Mouse (Mus musculus): Measurements from ENCODE around the gene Inpp4b. TPM values are rescaled to one million over a fixed set of nuclear protein-coding genes. Genes with fewer than 3 reads are reported as not detected.
"Not testable (repeated sequence)": the region's sequence is repeated elsewhere in the genome, so short reads cannot be mapped to it uniquely, and the experiment has no call there.

Inpp4b gene
- total RNA-seq, 2 experiments from 2014 or later = 4.1 to 8.0 TPM

GRCm38 (mm10) chr8:81867020-81867419 is 524.7 kb downstream of the Inpp4b start:
- ATAC-seq (ENCODE audit: poor library complexity, severe bottlenecking) = no peak

GRCm38 (mm10) chr8:81870466-81870865 is 528.1 kb downstream of the Inpp4b start:
- ATAC-seq (ENCODE audit: poor library complexity, severe bottlenecking) = no peak

GRCm38 (mm10) chr8:81880071-81880470 is 537.7 kb downstream of the Inpp4b start:
- ATAC-seq (ENCODE audit: poor library complexity, severe bottlenecking) = no peak

- ATAC-seq (ENCODE audit: poor library complexity, severe bottlenecking) = no peak
These were observed 541.8 kb downstream of the Inpp4b start for GRCm38 (mm10) chr8:81884195-81884594.

GRCm38 (mm10) chr8:81888843-81889242 is 546.5 kb downstream of the Inpp4b start:
- ATAC-seq (ENCODE audit: poor library complexity, severe bottlenecking) = no peak

- ATAC-seq (ENCODE audit: poor library complexity, severe bottlenecking) = no peak
These were observed 550.9 kb downstream of the Inpp4b start for GRCm38 (mm10) chr8:81893292-81893691.

- no peak for ATAC-seq (ENCODE audit: poor library complexity, severe bottlenecking)
These were observed 604.5 kb downstream of the Inpp4b start for GRCm38 (mm10) chr8:81946812-81947211.

GRCm38 (mm10) chr8:81953101-81953500 is 610.7 kb downstream of the Inpp4b start:
- ATAC-seq (ENCODE audit: poor library complexity, severe bottlenecking) = no peak

- no peak for ATAC-seq (ENCODE audit: poor library complexity, severe bottlenecking)
These were observed 642.8 kb downstream of the Inpp4b start for GRCm38 (mm10) chr8:81985128-81985665.

GRCm38 (mm10) chr8:81992966-81993365 is 650.6 kb downstream of the Inpp4b start:
- ATAC-seq (ENCODE audit: poor library complexity, severe bottlenecking) = no peak

GRCm38 (mm10) chr8:81996239-81996638 is 653.9 kb downstream of the Inpp4b start:
- ATAC-seq (ENCODE audit: poor library complexity, severe bottlenecking) = no peak

- ATAC-seq (ENCODE audit: poor library complexity, severe bottlenecking) = no peak
These were observed 654.5 kb downstream of the Inpp4b start for GRCm38 (mm10) chr8:81996823-81997222.

- no peak for ATAC-seq (ENCODE audit: poor library complexity, severe bottlenecking)
These were observed 661.8 kb downstream of the Inpp4b start for GRCm38 (mm10) chr8:82004158-82004557.

- no peak for ATAC-seq (ENCODE audit: poor library complexity, severe bottlenecking)
These were observed 663.1 kb downstream of the Inpp4b start for GRCm38 (mm10) chr8:82005466-82005865.

- no peak for ATAC-seq (ENCODE audit: poor library complexity, severe bottlenecking)
These were observed 675.4 kb downstream of the Inpp4b start for GRCm38 (mm10) chr8:82017792-82018191.

GRCm38 (mm10) chr8:82027401-82027800 is 685.0 kb downstream of the Inpp4b start:
- no peak for ATAC-seq (ENCODE audit: poor library complexity, severe bottlenecking)

GRCm38 (mm10) chr8:82028896-82029295 is 686.5 kb downstream of the Inpp4b start:
- no peak for ATAC-seq (ENCODE audit: poor library complexity, severe bottlenecking)

- ATAC-seq (ENCODE audit: poor library complexity, severe bottlenecking) = not testable (repeated sequence)
These were observed 689.7 kb downstream of the Inpp4b start for GRCm38 (mm10) chr8:82032035-82032434.

- ATAC-seq (ENCODE audit: poor library complexity, severe bottlenecking) = no peak
These were observed 711.7 kb downstream of the Inpp4b start for GRCm38 (mm10) chr8:82054030-82054429.

- no peak for ATAC-seq (ENCODE audit: poor library complexity, severe bottlenecking)
These were observed 725.3 kb downstream of the Inpp4b start for GRCm38 (mm10) chr8:82067619-82068018.

GRCm38 (mm10) chr8:82079267-82079666 is 736.9 kb downstream of the Inpp4b start:
- no peak for ATAC-seq (ENCODE audit: poor library complexity, severe bottlenecking)

- not testable (repeated sequence) for ATAC-seq (ENCODE audit: poor library complexity, severe bottlenecking)
These were observed 744.3 kb downstream of the Inpp4b start for GRCm38 (mm10) chr8:82086631-82087030.

- no peak for ATAC-seq (ENCODE audit: poor library complexity, severe bottlenecking)
These were observed 748.5 kb downstream of the Inpp4b start for GRCm38 (mm10) chr8:82090901-82091300.

All from megakaryocyte, adult 5-6 weeks (primary cell).